Mouse (Mus musculus): Measurements from ENCODE around the gene Fam189a2. TPM values are rescaled to one million over a fixed set of nuclear protein-coding genes. Genes with fewer than 3 reads are reported as not detected.

The Fam189a2 gene
- total and polyA plus RNA-seq, 2 experiments from 2014 or later: 8.3 to 98.9 TPM

- ATAC-seq (ENCODE audit: insufficient read depth, low read depth) (no peak), DNase-seq (ENCODE audit: low spot score) (no peak)
- TF ChIP-seq EP300 (IDR thresholded peaks at IDR 0.05; ENCODE audit: low read depth) (no peak), CTCF (IDR thresholded peaks at IDR 0.05; ENCODE audit: low read depth) (no peak)
- no peaks in the 10 kb centered on the region for H3K27me3 ChIP-seq (ENCODE audit: control insufficient read depth, insufficient read depth, low read length)
- H3K9ac ChIP-seq (replicated peaks; ENCODE audit: low read depth, low read length): no peak overlapping the region
- no peak overlapping the region for H3K27ac ChIP-seq (ENCODE audit: low read depth)
- 0 out of 2 replicates have a peak, but pooled peaks cover 7% of the 10 kb centered on the region for H3K36me3 ChIP-seq (replicated peaks; ENCODE audit: control insufficient read depth, insufficient read depth, low read length)
- peaks cover 48% of the 10 kb centered on the region for H3K4me1 ChIP-seq (ENCODE audit: control insufficient read depth, insufficient read depth)
- 72% methylated on average over 3 of the region's 3 CpGs for WGBS
- no peak overlapping the region for H3K4me3 ChIP-seq (ENCODE audit: low read depth, low read length)
- H3K4me2 ChIP-seq (ENCODE audit: low read depth, low read length): no peak overlapping the region
- no peaks in the 10 kb centered on the region for H3K9me3 ChIP-seq (replicated peaks; ENCODE audit: control insufficient read depth, low read length)
Measured at GRCm38 (mm10) chr19:24020736-24021135, 10.1 kb downstream of the Fam189a2 start.

GRCm38 (mm10) chr19:24019609-24020008 is 11.2 kb downstream of the Fam189a2 start:
- H3K27me3 ChIP-seq (ENCODE audit: control insufficient read depth, insufficient read depth, low read length): no peaks in the 10 kb centered on the region
- 93% methylated on average over 9 of the region's 9 CpGs for WGBS
- ATAC-seq (ENCODE audit: insufficient read depth, low read depth): no peak

GRCm38 (mm10) chr19:24018396-24018795 is 12.4 kb downstream of the Fam189a2 start:
- TF ChIP-seq EP300 (IDR thresholded peaks at IDR 0.05; ENCODE audit: low read depth) (no peak), CTCF (IDR thresholded peaks at IDR 0.05; ENCODE audit: low read depth) (no peak)
- H3K9me3 ChIP-seq (replicated peaks; ENCODE audit: control insufficient read depth, low read length): no peaks in the 10 kb centered on the region
- 78% methylated on average over 3 of the region's 3 CpGs for WGBS
- ATAC-seq (ENCODE audit: insufficient read depth, low read depth) (no peak), DNase-seq (ENCODE audit: low spot score) (no peak)
- peaks cover 39% of the 10 kb centered on the region for H3K4me1 ChIP-seq (ENCODE audit: control insufficient read depth, insufficient read depth)
- no peak overlapping the region for H3K4me3 ChIP-seq (ENCODE audit: low read depth, low read length)
- 0 out of 2 replicates have a peak, but pooled peaks cover 7% of the 10 kb centered on the region for H3K36me3 ChIP-seq (replicated peaks; ENCODE audit: control insufficient read depth, insufficient read depth, low read length)
- no peak overlapping the region for H3K4me2 ChIP-seq (ENCODE audit: low read depth, low read length)
- peak overlapping the region; percentile 82 for H3K27ac ChIP-seq (ENCODE audit: low read depth)
- H3K9ac ChIP-seq (replicated peaks; ENCODE audit: low read depth, low read length): no peak overlapping the region
- H3K27me3 ChIP-seq (ENCODE audit: control insufficient read depth, insufficient read depth, low read length): no peaks in the 10 kb centered on the region

More at GRCm38 (mm10) chr19:24019609-24020008, 11.2 kb downstream of the Fam189a2 start:
- H3K27ac ChIP-seq (ENCODE audit: low read depth): no peak overlapping the region
- no peak overlapping the region for H3K4me2 ChIP-seq (ENCODE audit: low read depth, low read length)
- H3K9me3 ChIP-seq (replicated peaks; ENCODE audit: control insufficient read depth, low read length): no peaks in the 10 kb centered on the region
- DNase-seq (ENCODE audit: low spot score): no peak
- no peak overlapping the region for H3K9ac ChIP-seq (replicated peaks; ENCODE audit: low read depth, low read length)
- TF ChIP-seq CTCF (IDR thresholded peaks at IDR 0.05; ENCODE audit: low read depth) (no peak), EP300 (IDR thresholded peaks at IDR 0.05; ENCODE audit: low read depth) (no peak)
- H3K36me3 ChIP-seq (replicated peaks; ENCODE audit: control insufficient read depth, insufficient read depth, low read length): 0 out of 2 replicates have a peak, but pooled peaks cover 7% of the 10 kb centered on the region
- H3K4me3 ChIP-seq (ENCODE audit: low read depth, low read length): no peak overlapping the region
- peaks cover 40% of the 10 kb centered on the region for H3K4me1 ChIP-seq (ENCODE audit: control insufficient read depth, insufficient read depth)

DNA sequence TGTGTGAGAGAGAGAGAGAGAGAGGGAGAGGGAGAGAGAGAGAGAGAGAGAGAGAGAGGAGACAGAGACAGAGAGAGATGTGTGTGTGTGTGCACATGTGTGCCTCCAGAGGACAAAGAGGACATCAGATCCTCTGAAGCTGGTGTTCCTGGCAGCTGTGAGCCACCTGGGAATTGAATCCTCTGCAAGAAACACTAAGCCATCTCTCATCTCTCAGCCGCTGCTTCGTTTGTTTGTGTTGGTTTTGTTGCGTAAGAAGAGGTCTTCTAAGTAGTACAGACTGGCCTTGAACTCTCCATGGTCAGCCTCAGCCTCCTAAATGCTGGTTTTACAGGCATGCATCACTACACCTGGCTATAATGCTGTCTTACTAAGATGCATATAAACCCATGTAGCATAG is 12.9 kb downstream of the Fam189a2 start:
- DNase-seq (ENCODE audit: low spot score) (no peak), ATAC-seq (ENCODE audit: insufficient read depth, low read depth) (no peak)
- Histone ChIP-seq H3K27ac (ENCODE audit: low read depth) (peak overlapping the region; percentile 82), H3K9ac (replicated peaks; ENCODE audit: low read depth, low read length) (no peak overlapping the region), H3K4me3 (ENCODE audit: low read depth, low read length) (no peak overlapping the region), H3K4me1 (ENCODE audit: control insufficient read depth, insufficient read depth) (peaks cover 39% of the 10 kb centered on the region), H3K27me3 (ENCODE audit: control insufficient read depth, insufficient read depth, low read length) (no peaks in the 10 kb centered on the region), H3K36me3 (replicated peaks; ENCODE audit: control insufficient read depth, insufficient read depth, low read length) (0 out of 2 replicates have a peak, but pooled peaks cover 7% of the 10 kb centered on the region), H3K9me3 (replicated peaks; ENCODE audit: control insufficient read depth, low read length) (no peaks in the 10 kb centered on the region), H3K4me2 (ENCODE audit: low read depth, low read length) (no peak overlapping the region)
- TF ChIP-seq EP300 (IDR thresholded peaks at IDR 0.05; ENCODE audit: low read depth): no peak
- TF ChIP-seq CTCF (IDR thresholded peaks at IDR 0.05; ENCODE audit: low read depth): no peak
- WGBS: 46% methylated on average over 3 of the region's 3 CpGs

DNA sequence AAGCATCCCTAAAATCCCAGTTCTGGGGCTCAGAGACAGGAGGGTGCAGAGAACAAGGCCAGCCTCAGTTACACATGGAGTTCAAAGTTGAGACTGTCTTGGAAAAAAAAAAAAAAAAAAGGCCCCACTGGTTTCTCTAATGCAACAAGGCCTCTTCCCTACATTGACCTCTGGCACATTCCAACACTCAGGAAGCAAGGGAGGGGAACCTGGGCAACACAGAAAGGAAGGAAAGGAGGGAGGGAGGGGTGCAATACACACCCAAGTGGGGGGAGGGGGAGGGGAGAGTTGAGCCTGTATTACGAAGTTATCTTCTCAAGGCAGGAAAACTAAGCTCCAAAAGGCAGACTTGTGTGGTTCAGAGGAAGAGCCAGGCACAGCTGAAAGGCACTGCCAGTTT is 13.4 kb downstream of the Fam189a2 start:
- H3K4me2 ChIP-seq (ENCODE audit: low read depth, low read length): no peak overlapping the region
- peaks cover 39% of the 10 kb centered on the region for H3K4me1 ChIP-seq (ENCODE audit: control insufficient read depth, insufficient read depth)
- 0% methylated on average over 1 of the region's 1 CpGs for WGBS
- no peaks in the 10 kb centered on the region for H3K9me3 ChIP-seq (replicated peaks; ENCODE audit: control insufficient read depth, low read length)
- H3K9ac ChIP-seq (replicated peaks; ENCODE audit: low read depth, low read length): no peak overlapping the region
- 0 out of 2 replicates have a peak, but pooled peaks cover 7% of the 10 kb centered on the region for H3K36me3 ChIP-seq (replicated peaks; ENCODE audit: control insufficient read depth, insufficient read depth, low read length)
- no peaks in the 10 kb centered on the region for H3K27me3 ChIP-seq (ENCODE audit: control insufficient read depth, insufficient read depth, low read length)
- peak; percentile 66 for DNase-seq (ENCODE audit: low spot score)
- H3K4me3 ChIP-seq (ENCODE audit: low read depth, low read length): no peak overlapping the region
- ATAC-seq (ENCODE audit: insufficient read depth, low read depth): peak; percentile 70
- H3K27ac ChIP-seq (ENCODE audit: low read depth): peak overlapping the region; percentile 82
- TF ChIP-seq CTCF (IDR thresholded peaks at IDR 0.05; ENCODE audit: low read depth): no peak
- TF ChIP-seq EP300 (IDR thresholded peaks at IDR 0.05; ENCODE audit: low read depth): 0 out of 2 replicates have a peak, but pooled peaks have one; percentile 53

Measured in heart, postnatal 0 days (tissue).